Mouse (Mus musculus): Measurements from ENCODE around the gene Zfp846. TPM values are rescaled to one million over a fixed set of nuclear protein-coding genes. Genes with fewer than 3 reads are reported as not detected.
"Not testable (repeated sequence)": the region's sequence is repeated elsewhere in the genome, so short reads cannot be mapped to it uniquely, and the experiment has no call there.

The Zfp846 gene
- polyA plus RNA-seq, 1 experiment from 2014 or later, result 28.6 TPM

GRCm38 (mm10) chr9:20562177-20562576 is 18.9 kb upstream of the Zfp846 start:
- H3K4me1 ChIP-seq (ENCODE audit: control insufficient read depth, insufficient read depth, low read length), result no peaks in the 10 kb centered on the region
- no peak overlapping the region for H3K4me3 ChIP-seq (ENCODE audit: low read depth, low read length)
- H3K4me2 ChIP-seq (replicated peaks; ENCODE audit: low read depth, low read length), result no peak overlapping the region
- H3K9ac ChIP-seq (replicated peaks; ENCODE audit: low read depth, low read length), result no peak overlapping the region
- WGBS, result 77% methylated on average over 5 of the region's 5 CpGs
- H3K27me3 ChIP-seq (ENCODE audit: control insufficient read depth, insufficient read depth, low read length), result no peaks in the 10 kb centered on the region
- no peak overlapping the region for H3K27ac ChIP-seq (ENCODE audit: low read length)
- ATAC-seq (ENCODE audit: insufficient number of reproducible peaks, insufficient read depth, low FRiP score, low read depth), result no peak
- H3K9me3 ChIP-seq (ENCODE audit: control insufficient read depth, low read depth, low read length), result no peaks in the 10 kb centered on the region
- no peaks in the 10 kb centered on the region for H3K36me3 ChIP-seq (ENCODE audit: control insufficient read depth, insufficient read depth, low read length)

- H3K27ac ChIP-seq (ENCODE audit: low read length); ATAC-seq (ENCODE audit: insufficient number of reproducible peaks, insufficient read depth, low FRiP score, low read depth); H3K9ac ChIP-seq (replicated peaks; ENCODE audit: low read depth, low read length); H3K4me3 ChIP-seq (ENCODE audit: low read depth, low read length); H3K9me3 ChIP-seq (ENCODE audit: control insufficient read depth, low read depth, low read length); H3K4me2 ChIP-seq (replicated peaks; ENCODE audit: low read depth, low read length); H3K27me3 ChIP-seq (ENCODE audit: control insufficient read depth, insufficient read depth, low read length); H3K36me3 ChIP-seq (ENCODE audit: control insufficient read depth, insufficient read depth, low read length); H3K4me1 ChIP-seq (ENCODE audit: control insufficient read depth, insufficient read depth, low read length): not testable (repeated sequence)
- 63% methylated on average over 3 of the region's 3 CpGs for WGBS
Observed at GRCm38 (mm10) chr9:20565326-20566030, 15.6 kb upstream of the Zfp846 start.

GRCm38 (mm10) chr9:20571060-20571459 is 10.0 kb upstream of the Zfp846 start:
- Histone ChIP-seq H3K36me3 (ENCODE audit: control insufficient read depth, insufficient read depth, low read length) (no peaks in the 10 kb centered on the region), H3K27me3 (ENCODE audit: control insufficient read depth, insufficient read depth, low read length) (no peaks in the 10 kb centered on the region), H3K4me1 (ENCODE audit: control insufficient read depth, insufficient read depth, low read length) (no peaks in the 10 kb centered on the region), H3K4me3 (ENCODE audit: low read depth, low read length) (no peak overlapping the region), H3K9ac (replicated peaks; ENCODE audit: low read depth, low read length) (no peak overlapping the region), H3K9me3 (ENCODE audit: control insufficient read depth, low read depth, low read length) (no peaks in the 10 kb centered on the region), H3K4me2 (replicated peaks; ENCODE audit: low read depth, low read length) (no peak overlapping the region), H3K27ac (ENCODE audit: low read length) (no peak overlapping the region)
- no peak for ATAC-seq (ENCODE audit: insufficient number of reproducible peaks, insufficient read depth, low FRiP score, low read depth)

- 82% methylated on average over 2 of the region's 2 CpGs for WGBS
- no peaks in the 10 kb centered on the region for H3K36me3 ChIP-seq (ENCODE audit: control insufficient read depth, insufficient read depth, low read length)
- no peaks in the 10 kb centered on the region for H3K9me3 ChIP-seq (ENCODE audit: control insufficient read depth, low read depth, low read length)
- H3K4me2 ChIP-seq (replicated peaks; ENCODE audit: low read depth, low read length), result no peak overlapping the region
- no peaks in the 10 kb centered on the region for H3K4me1 ChIP-seq (ENCODE audit: control insufficient read depth, insufficient read depth, low read length)
- H3K4me3 ChIP-seq (ENCODE audit: low read depth, low read length), result no peak overlapping the region
- no peak for ATAC-seq (ENCODE audit: insufficient number of reproducible peaks, insufficient read depth, low FRiP score, low read depth)
- H3K9ac ChIP-seq (replicated peaks; ENCODE audit: low read depth, low read length), result no peak overlapping the region
- H3K27ac ChIP-seq (ENCODE audit: low read length), result no peak overlapping the region
- 0 out of 2 replicates have a peak, but pooled peaks cover 4% of the 10 kb centered on the region for H3K27me3 ChIP-seq (ENCODE audit: control insufficient read depth, insufficient read depth, low read length)
Observed at GRCm38 (mm10) chr9:20576591-20576990, 4.5 kb upstream of the Zfp846 start.

- H3K9me3 ChIP-seq (ENCODE audit: control insufficient read depth, low read depth, low read length), result no peaks in the 10 kb centered on the region
- 81% methylated on average over 6 of the region's 6 CpGs for WGBS
- no peak overlapping the region for H3K9ac ChIP-seq (replicated peaks; ENCODE audit: low read depth, low read length)
- ATAC-seq (ENCODE audit: insufficient number of reproducible peaks, insufficient read depth, low FRiP score, low read depth), result no peak
- H3K4me1 ChIP-seq (ENCODE audit: control insufficient read depth, insufficient read depth, low read length), result no peaks in the 10 kb centered on the region
- H3K4me2 ChIP-seq (replicated peaks; ENCODE audit: low read depth, low read length), result no peak overlapping the region
- H3K27me3 ChIP-seq (ENCODE audit: control insufficient read depth, insufficient read depth, low read length), result no peaks in the 10 kb centered on the region
- no peak overlapping the region for H3K27ac ChIP-seq (ENCODE audit: low read length)
- H3K36me3 ChIP-seq (ENCODE audit: control insufficient read depth, insufficient read depth, low read length), result no peaks in the 10 kb centered on the region; the same call in 1 of the 2 replicates
- H3K4me3 ChIP-seq (ENCODE audit: low read depth, low read length), result no peak overlapping the region
Observed at GRCm38 (mm10) chr9:20601270-20601669, 20.2 kb downstream of the Zfp846 start.

GRCm38 (mm10) chr9:20606269-20606668 is 25.2 kb downstream of the Zfp846 start:
- Histone ChIP-seq H3K27ac (ENCODE audit: low read length) (no peak overlapping the region), H3K4me1 (ENCODE audit: control insufficient read depth, insufficient read depth, low read length) (no peaks in the 10 kb centered on the region), H3K27me3 (ENCODE audit: control insufficient read depth, insufficient read depth, low read length) (no peaks in the 10 kb centered on the region), H3K9ac (replicated peaks; ENCODE audit: low read depth, low read length) (no peak overlapping the region; the same call in 1 of the 2 replicates), H3K36me3 (ENCODE audit: control insufficient read depth, insufficient read depth, low read length) (no peaks in the 10 kb centered on the region), H3K4me3 (ENCODE audit: low read depth, low read length) (no peak overlapping the region), H3K4me2 (replicated peaks; ENCODE audit: low read depth, low read length) (peak overlapping the region; percentile 75; the same call in 1 of the 2 replicates), H3K9me3 (ENCODE audit: control insufficient read depth, low read depth, low read length) (no peaks in the 10 kb centered on the region)
- 97% methylated on average over 1 of the region's 1 CpGs for WGBS
- no peak for ATAC-seq (ENCODE audit: insufficient number of reproducible peaks, insufficient read depth, low FRiP score, low read depth)

- peak overlapping the region; percentile 96 for H3K27ac ChIP-seq (ENCODE audit: low read length)
- no peaks in the 10 kb centered on the region for H3K9me3 ChIP-seq (ENCODE audit: control insufficient read depth, low read depth, low read length)
- peak overlapping the region; percentile 75 for H3K4me2 ChIP-seq (replicated peaks; ENCODE audit: low read depth, low read length)
- H3K4me3 ChIP-seq (ENCODE audit: low read depth, low read length), result peak overlapping the region; percentile 79
- no peaks in the 10 kb centered on the region for H3K36me3 ChIP-seq (ENCODE audit: control insufficient read depth, insufficient read depth, low read length)
- no peaks in the 10 kb centered on the region for H3K4me1 ChIP-seq (ENCODE audit: control insufficient read depth, insufficient read depth, low read length)
- peak overlapping the region; percentile 87 for H3K9ac ChIP-seq (replicated peaks; ENCODE audit: low read depth, low read length)
- under 1% methylated on average over 57 of the region's 57 CpGs for WGBS
- peak; percentile 88 for ATAC-seq (ENCODE audit: insufficient number of reproducible peaks, insufficient read depth, low FRiP score, low read depth)
- H3K27me3 ChIP-seq (ENCODE audit: control insufficient read depth, insufficient read depth, low read length), result no peaks in the 10 kb centered on the region
Observed at GRCm38 (mm10) chr9:20607100-20607974, 26.2 kb downstream of the Zfp846 start.

- whole genome bisulfite sequencing, result 82% methylated on average over 5 of the region's 5 CpGs
- H3K36me3 ChIP-seq (ENCODE audit: control insufficient read depth, insufficient read depth, low read length), result no peaks in the 10 kb centered on the region
- no peak overlapping the region for H3K4me3 ChIP-seq (ENCODE audit: low read depth, low read length)
- H3K4me2 ChIP-seq (replicated peaks; ENCODE audit: low read depth, low read length), result no peak overlapping the region
- H3K9me3 ChIP-seq (ENCODE audit: control insufficient read depth, low read depth, low read length), result no peaks in the 10 kb centered on the region
- no peak for ATAC-seq (ENCODE audit: insufficient number of reproducible peaks, insufficient read depth, low FRiP score, low read depth)
- no peaks in the 10 kb centered on the region for H3K27me3 ChIP-seq (ENCODE audit: control insufficient read depth, insufficient read depth, low read length)
- no peaks in the 10 kb centered on the region for H3K4me1 ChIP-seq (ENCODE audit: control insufficient read depth, insufficient read depth, low read length)
- no peak overlapping the region for H3K9ac ChIP-seq (replicated peaks; ENCODE audit: low read depth, low read length)
- H3K27ac ChIP-seq (ENCODE audit: low read length), result no peak overlapping the region
Observed at GRCm38 (mm10) chr9:20609831-20610464, 28.9 kb downstream of the Zfp846 start.
